ENCODE assay signal across 16 mouse cellular contexts in the genomic region with DNA sequence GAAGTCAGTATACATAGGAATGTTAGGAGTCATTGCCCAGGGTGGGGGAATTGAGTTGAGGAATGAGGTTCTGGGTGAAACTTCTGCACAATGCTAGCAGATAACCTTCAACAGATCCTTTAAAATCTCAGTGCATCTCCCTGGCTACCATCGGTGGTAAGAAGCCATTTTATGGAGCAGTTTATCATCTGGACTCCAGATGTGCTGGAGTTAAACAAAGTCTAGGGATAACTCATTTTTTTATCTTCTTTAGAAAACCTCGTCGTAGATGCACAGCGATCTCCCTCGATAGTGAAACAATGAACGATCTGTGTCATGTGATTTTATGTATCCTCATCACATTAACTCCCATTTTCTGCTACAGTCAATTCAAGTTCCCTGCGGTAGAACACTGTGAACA. TPM values are rescaled to one million over a fixed set of nuclear protein-coding genes. Genes with fewer than 3 reads are reported as not detected.
DNase-seq lines count a peak whose midpoint lies in the region; ATAC-seq and TF ChIP-seq lines count a peak whose summit lies in the region.
"Had no signal": no experiment of that assay in that cellular context is flagged by ENCODE, and none has a peak within 500 bp of the region (broad histone marks: within the 10 kb centered on the region; RNA-seq: fewer than 3 reads in every experiment).

No protein-coding gene starts in this region.

- H3K9ac ChIP-seq in forebrain, embryonic 15.5 days (replicated peaks): no peak overlapping the region
- no peak overlapping the region for H3K9ac ChIP-seq in forebrain, embryonic 11.5 days (ENCODE audit: low read length)
- no peak overlapping the region for H3K9ac ChIP-seq in liver, postnatal 0 days (replicated peaks)
- H3K9ac ChIP-seq in midbrain, postnatal 0 days (replicated peaks; ENCODE audit: low read length, poor library complexity, severe bottlenecking): no peak overlapping the region
- H3K9ac ChIP-seq: midbrain, embryonic 13.5 days; neural tube, embryonic 13.5 days had no signal

- no peak for DNase-seq in forebrain, embryonic 11.5 days (ENCODE audit: low spot score)
- peak; percentile 45 for DNase-seq in NIH3T3 (ENCODE audit: low read depth)
- peak; percentile 40 for DNase-seq in forelimb bud, embryonic 11.5 days (ENCODE audit: low read depth, low spot score)
- DNase-seq in liver, postnatal 0 days: no peak
- DNase-seq in T-cell, adult 2 months (ENCODE audit: low spot score): no peak
- no peak for DNase-seq in midbrain, postnatal 0 days (ENCODE audit: low spot score)
- DNase-seq in layer of hippocampus, postnatal 10 days (ENCODE audit: low spot score in 2 of 2): no peak
- DNase-seq: adrenal gland, adult 8-10 months; B cell, adult 2 months; cerebellum, adult 9-10 months; kidney, postnatal 14 days; lung, postnatal 14 days; spleen, adult 18-20 months had no signal

- H3K4me2 ChIP-seq in forebrain, embryonic 15.5 days (replicated peaks): no peak overlapping the region
- H3K4me2 ChIP-seq in forebrain, embryonic 11.5 days (ENCODE audit: low read depth, low read length, severe bottlenecking): no peak overlapping the region
- H3K4me2 ChIP-seq in liver, postnatal 0 days (ENCODE audit: low read depth, low read length): no peak overlapping the region
- no peak overlapping the region for H3K4me2 ChIP-seq in midbrain, postnatal 0 days (ENCODE audit: low read depth, low read length, poor library complexity, severe bottlenecking)
- H3K4me2 ChIP-seq: midbrain, embryonic 13.5 days; neural tube, embryonic 13.5 days had no signal

- TF ChIP-seq EP300 in liver, postnatal 0 days (IDR thresholded peaks at IDR 0.05; ENCODE audit: low read depth): no peak

- no peaks in the 10 kb centered on the region for H3K36me3 ChIP-seq in forebrain, embryonic 15.5 days
- no peaks in the 10 kb centered on the region for H3K36me3 ChIP-seq in forebrain, embryonic 11.5 days (ENCODE audit: control insufficient read depth, insufficient read depth, low read length)
- no peaks in the 10 kb centered on the region for H3K36me3 ChIP-seq in liver, postnatal 0 days (replicated peaks; ENCODE audit: insufficient read depth, low read length)
- no peaks in the 10 kb centered on the region for H3K36me3 ChIP-seq in midbrain, postnatal 0 days (ENCODE audit: insufficient read depth, low read length)
- H3K36me3 ChIP-seq: midbrain, embryonic 13.5 days; neural tube, embryonic 13.5 days had no signal

- H3K27ac ChIP-seq in forebrain, embryonic 15.5 days (replicated peaks): no peak overlapping the region
- H3K27ac ChIP-seq in forebrain, embryonic 11.5 days (ENCODE audit: low read depth, low read length): no peak overlapping the region
- peak overlapping the region; percentile 94 for H3K27ac ChIP-seq in liver, postnatal 0 days (ENCODE audit: low read depth)
- H3K27ac ChIP-seq in midbrain, postnatal 0 days (ENCODE audit: low read depth, low read length): no peak overlapping the region
- H3K27ac ChIP-seq: midbrain, embryonic 13.5 days; neural tube, embryonic 13.5 days had no signal

- ATAC-seq in forebrain, embryonic 15.5 days (replicated peaks): 0 out of 2 replicates have a peak, but pooled peaks have one; percentile 35
- ATAC-seq in forebrain, embryonic 11.5 days (replicated peaks; ENCODE audit: low FRiP score): no peak
- ATAC-seq in liver, postnatal 0 days: no peak
- ATAC-seq in midbrain, postnatal 0 days (ENCODE audit: low FRiP score): no peak
- ATAC-seq: midbrain, embryonic 13.5 days had no signal

- no peaks in the 10 kb centered on the region for H3K27me3 ChIP-seq in forebrain, embryonic 15.5 days
- no peaks in the 10 kb centered on the region for H3K27me3 ChIP-seq in forebrain, embryonic 11.5 days (ENCODE audit: control insufficient read depth, insufficient read depth, low read length)
- H3K27me3 ChIP-seq in liver, postnatal 0 days (ENCODE audit: insufficient read depth, low read length): no peaks in the 10 kb centered on the region
- H3K27me3 ChIP-seq in midbrain, postnatal 0 days (ENCODE audit: insufficient read depth, low read length): no peaks in the 10 kb centered on the region
- H3K27me3 ChIP-seq: midbrain, embryonic 13.5 days; neural tube, embryonic 13.5 days had no signal

- TF ChIP-seq CTCF in liver, postnatal 0 days (IDR thresholded peaks at IDR 0.05; ENCODE audit: low read depth): no peak
- no peak for TF ChIP-seq CTCF in midbrain, postnatal 0 days (IDR thresholded peaks at IDR 0.05)

- H3K4me1 ChIP-seq in forebrain, embryonic 15.5 days: peaks cover 11% of the 10 kb centered on the region; the same call in 1 of the 2 replicates
- H3K4me1 ChIP-seq in forebrain, embryonic 11.5 days (replicated peaks; ENCODE audit: control insufficient read depth, insufficient read depth, low read length): no peaks in the 10 kb centered on the region
- H3K4me1 ChIP-seq in liver, postnatal 0 days (ENCODE audit: insufficient read depth): peaks cover 5% of the 10 kb centered on the region
- H3K4me1 ChIP-seq in midbrain, postnatal 0 days (ENCODE audit: insufficient read depth, low read length): no peaks in the 10 kb centered on the region
- H3K4me1 ChIP-seq: midbrain, embryonic 13.5 days had no signal

- no peak overlapping the region for H3K4me3 ChIP-seq in forebrain, embryonic 15.5 days
- H3K4me3 ChIP-seq in forebrain, embryonic 11.5 days (ENCODE audit: low read depth, low read length): no peak overlapping the region
- no peak overlapping the region for H3K4me3 ChIP-seq in liver, postnatal 0 days (ENCODE audit: low read depth, low read length)
- no peak overlapping the region for H3K4me3 ChIP-seq in midbrain, postnatal 0 days (ENCODE audit: low read depth, low read length)
- H3K4me3 ChIP-seq: midbrain, embryonic 13.5 days; neural tube, embryonic 13.5 days had no signal

- 71% methylated on average over 7 of the region's 7 CpGs for WGBS in forebrain, embryonic 15.5 days
- 83% methylated on average over 7 of the region's 7 CpGs for WGBS in forebrain, embryonic 11.5 days
- 64% methylated on average over 7 of the region's 7 CpGs for WGBS in liver, postnatal 0 days (ENCODE audit: insufficient replicate concordance)
- 65% methylated on average over 7 of the region's 7 CpGs for WGBS in midbrain, postnatal 0 days

- no peaks in the 10 kb centered on the region for H3K9me3 ChIP-seq in forebrain, embryonic 15.5 days
- no peaks in the 10 kb centered on the region for H3K9me3 ChIP-seq in forebrain, embryonic 11.5 days (ENCODE audit: control insufficient read depth, low read length)
- H3K9me3 ChIP-seq in liver, postnatal 0 days (ENCODE audit: low read length): no peaks in the 10 kb centered on the region
- H3K9me3 ChIP-seq in midbrain, postnatal 0 days (ENCODE audit: low read length): no peaks in the 10 kb centered on the region
- H3K9me3 ChIP-seq: midbrain, embryonic 13.5 days; neural tube, embryonic 13.5 days had no signal

RNA-seq across cellular contexts. Expression of gene Qpct, which starts 16.9 kb away (rescaled TPM):
- 12.2 and 13.7 TPM in 2 replicates for polyA plus RNA-seq in forebrain, embryonic 15.5 days (2015; fragmentation: Nextera tagmentation; extraction: Ambion mirVana)
- polyA plus RNA-seq in forebrain, embryonic 11.5 days (2014; fragmentation: Nextera tagmentation; extraction: Ambion mirVana): 6.7 and 7.6 TPM in 2 replicates
- 53.2 and 53.8 TPM in 2 replicates for polyA plus RNA-seq in liver, postnatal 0 days (2015; fragmentation: Nextera tagmentation; extraction: Ambion mirVana)
- total RNA-seq in midbrain, postnatal 0 days (2014; rRNA removed): 27.9 and 28.0 TPM in 2 replicates
- 30.2 and 35.7 TPM in 2 replicates for polyA plus RNA-seq in midbrain, postnatal 0 days (2015; fragmentation: Nextera tagmentation; extraction: Ambion mirVana)
- 10 to 100 TPM; 18.6 to 20.5 TPM for total RNA-seq in layer of hippocampus, postnatal 10 days (2021)

RNA-seq across cellular contexts. Expression of gene Prkd3, which starts 48.0 kb away (rescaled TPM):
- 29.2 and 30.1 TPM in 2 replicates for polyA plus RNA-seq in forebrain, embryonic 15.5 days (2015; fragmentation: Nextera tagmentation; extraction: Ambion mirVana)
- 55.5 and 60.5 TPM in 2 replicates for polyA plus RNA-seq in forebrain, embryonic 11.5 days (2014; fragmentation: Nextera tagmentation; extraction: Ambion mirVana)
- 14.6 and 17.0 TPM in 2 replicates for polyA plus RNA-seq in liver, postnatal 0 days (2015; fragmentation: Nextera tagmentation; extraction: Ambion mirVana)
- 15.5 and 20.1 TPM in 2 replicates for total RNA-seq in midbrain, postnatal 0 days (2014; rRNA removed)
- polyA plus RNA-seq in midbrain, postnatal 0 days (2015; fragmentation: Nextera tagmentation; extraction: Ambion mirVana): 4.9 and 5.9 TPM in 2 replicates
- 10 to 100 TPM; 17.2 to 18.8 TPM for total RNA-seq in layer of hippocampus, postnatal 10 days (2021)

Comparison
In these comparisons a context has a peak if more than half of its experiments do, and no peak if none do; other contexts are left out.
1. DNase-seq: peak in NIH3T3 (single experiment) and forelimb bud, embryonic 11.5 days (single experiment); none in forebrain, embryonic 11.5 days (single experiment), liver, postnatal 0 days (single experiment), T-cell, adult 2 months (single experiment), midbrain, postnatal 0 days (single experiment) and layer of hippocampus, postnatal 10 days (0 of 2).